Mouse (Mus musculus) liver, postnatal 0 days (tissue): ENCODE data around the gene Pitpnm2. TPM values are rescaled to one million over a fixed set of nuclear protein-coding genes. Genes with fewer than 3 reads are reported as not detected.
A peak's percentile ranks its signal among the peaks of the same experiment; 100 is the strongest.
"Not testable (repeated sequence)": the region's sequence is repeated elsewhere in the genome, so short reads cannot be mapped to it uniquely, and the experiment has no call there.

Source experiments
- ATAC-seq: fragments of 200-750 bp; cut with Nextera tagmentation; 2 replicates; pipeline ENCODE4 v1.8.0; 2017; ENCODE audit warnings: mild to moderate bottlenecking, moderate library complexity
- DNase-seq: peaks from one replicate; pipeline ENCODE4 v3.0.0-alpha.2; 2016
- H3K27ac ChIP-seq: fragments of 300-500 bp; sonication (generic); 2 replicates; pipeline ENCODE4 v1.5.1; 2014; ENCODE audit warnings: antibody characterized with exemption, moderate library complexity, mild to moderate bottlenecking, low read depth
- H3K27me3 ChIP-seq: fragments of 300-500 bp; sonication (generic); 2 replicates; pipeline ENCODE4 v1.6.1; 2014; ENCODE audit warnings: low read length, control low read depth, mixed read lengths; ENCODE audit not compliant: insufficient read depth
- H3K36me3 ChIP-seq: fragments of 300-500 bp; sonication (generic); replicated peaks from 2 replicates; pipeline ENCODE4 v1.6.1; 2014; ENCODE audit warnings: mild to moderate bottlenecking, control low read depth, low read length, moderate library complexity, mixed read lengths; ENCODE audit not compliant: insufficient read depth
- H3K4me1 ChIP-seq: fragments of 300-500 bp; sonication (generic); 2 replicates; pipeline ENCODE4 v1.6.1; 2014; ENCODE audit warnings: antibody characterized with exemption, mild to moderate bottlenecking, control low read depth; ENCODE audit not compliant: insufficient read depth
- H3K4me2 ChIP-seq: fragments of 300-500 bp; sonication (generic); 2 replicates; pipeline ENCODE4 v1.6.1; 2014; ENCODE audit warnings: low read depth, mild to moderate bottlenecking, low read length, moderate library complexity, mixed read lengths
- H3K4me3 ChIP-seq: fragments of 300-500 bp; sonication (generic); 2 replicates; pipeline ENCODE4 v1.5.1; 2014; ENCODE audit warnings: low read depth, low read length
- H3K9ac ChIP-seq: fragments of 300-500 bp; sonication (generic); replicated peaks from 2 replicates; pipeline ENCODE4 v1.6.1; 2014; ENCODE audit warnings: mild to moderate bottlenecking, moderate library complexity
- H3K9me3 ChIP-seq: fragments of 300-500 bp; sonication (generic); 2 replicates; pipeline ENCODE4 v1.6.1; 2016; ENCODE audit warnings: mild to moderate bottlenecking, control low read depth, low read length, mixed read lengths
- CTCF ChIP-seq: sonication (generic); IDR thresholded peaks from 2 replicates; pipeline ENCODE4 v1.5.1; 2016; ENCODE audit warnings: antibody characterized with exemption, low read depth
- EP300 ChIP-seq: IDR thresholded peaks from 2 replicates; pipeline ENCODE4 v1.6.1; 2016; ENCODE audit warnings: antibody characterized with exemption, low read depth, mild to moderate bottlenecking
- WGBS: fragments of 180-500 bp; shearing (Covaris S2); extraction: QIAGEN DNeasy Blood & Tissue Kit; methylation state at CpG from one replicate; pipeline ENCODE4 v1.1.7; 2014; ENCODE audit not compliant: insufficient replicate concordance; 5-methylcytosine and 5-hydroxymethylcytosine counted together
- polyA plus RNA-seq: library from polyadenylated mRNA; unstranded; fragments of >200 nt; fragmentation: Nextera tagmentation; extraction: Ambion mirVana; gene quantifications from 2 replicates; pipeline ENCODE4 v1.2.1, GENCODE M21; 2015

The Pitpnm2 gene
- polyA plus RNA-seq: 2.1 and 2.4 TPM in 2 replicates

- Histone ChIP-seq H3K4me3 (peak within 1 kb of the TSS; percentile 72), H3K9ac (peak within 1 kb of the TSS; percentile 84), H3K27me3 (no peaks in the 10 kb centered on the region), H3K4me2 (peak within 1 kb of the TSS; percentile 88), H3K36me3 (peaks cover 2% of the 10 kb centered on the region; the same call in 1 of the 2 replicates), H3K27ac (peak within 1 kb of the TSS; percentile 92), H3K9me3 (no peaks in the 10 kb centered on the region), H3K4me1 (peaks cover 15% of the 10 kb centered on the region)
- ATAC-seq (peak; percentile 73), DNase-seq (peak; percentile 65)
- TF ChIP-seq CTCF (no peak), EP300 (no peak)
- 1% methylated on average over 60 of the region's 90 CpGs for WGBS
Observed at GRCm38 (mm10) chr5:124249614-124250591, at the start of gene Pitpnm2. Gene Pitpnm2, minus strand, starts transcription at chr5:124249760.

- H3K27ac ChIP-seq, DNase-seq, H3K4me2 ChIP-seq, ATAC-seq, H3K4me3 ChIP-seq, H3K9ac ChIP-seq, H3K4me1 ChIP-seq, H3K9me3 ChIP-seq, H3K27me3 ChIP-seq: not testable (repeated sequence)
- TF ChIP-seq CTCF: peak; percentile 70
- H3K36me3 ChIP-seq: peaks cover 29% of the 10 kb centered on the region
- WGBS: 68% methylated on average over 3 of the region's 4 CpGs
Observed at GRCm38 (mm10) chr5:124299307-124299706, 49.7 kb upstream of the Pitpnm2 start.

GRCm38 (mm10) chr5:124296475-124296874, 46.9 kb upstream of the Pitpnm2 start:
- no peak overlapping the region for H3K4me2 ChIP-seq
- H3K4me3 ChIP-seq: no peak overlapping the region
- no peak overlapping the region for H3K27ac ChIP-seq
- H3K4me1 ChIP-seq: no peaks in the 10 kb centered on the region; the same call in 1 of the 2 replicates
- DNase-seq: no peak
- ATAC-seq: no peak
- no peaks in the 10 kb centered on the region for H3K27me3 ChIP-seq
- TF ChIP-seq CTCF: no peak
- TF ChIP-seq EP300: no peak
- no peaks in the 10 kb centered on the region for H3K9me3 ChIP-seq
- peaks cover 18% of the 10 kb centered on the region for H3K36me3 ChIP-seq
- 77% methylated on average over 4 of the region's 4 CpGs for WGBS
- no peak overlapping the region for H3K9ac ChIP-seq

- H3K4me2 ChIP-seq: no peak overlapping the region
- no peak for TF ChIP-seq CTCF
- no peak for TF ChIP-seq EP300
- no peak for DNase-seq
- ATAC-seq: no peak
- no peaks in the 10 kb centered on the region for H3K4me1 ChIP-seq
- H3K36me3 ChIP-seq: peaks cover 29% of the 10 kb centered on the region
- H3K27me3 ChIP-seq: no peaks in the 10 kb centered on the region
- 90% methylated on average over 5 of the region's 5 CpGs for WGBS
- H3K9me3 ChIP-seq: no peaks in the 10 kb centered on the region
- no peak overlapping the region for H3K9ac ChIP-seq
- no peak overlapping the region for H3K27ac ChIP-seq
- H3K4me3 ChIP-seq: no peak overlapping the region
Observed at GRCm38 (mm10) chr5:124293967-124294366, 44.4 kb upstream of the Pitpnm2 start.

- Histone ChIP-seq H3K27me3 (no peaks in the 10 kb centered on the region), H3K9me3 (no peaks in the 10 kb centered on the region), H3K9ac (no peak overlapping the region), H3K4me2 (no peak overlapping the region), H3K27ac (no peak overlapping the region), H3K4me1 (no peaks in the 10 kb centered on the region), H3K4me3 (no peak overlapping the region), H3K36me3 (peaks cover 26% of the 10 kb centered on the region)
- ATAC-seq (no peak), DNase-seq (no peak)
- 80% methylated on average over 4 of the region's 4 CpGs for WGBS
- TF ChIP-seq EP300: no peak
- TF ChIP-seq CTCF: no peak
Observed at GRCm38 (mm10) chr5:124290216-124290615, 40.7 kb upstream of the Pitpnm2 start.

- Histone ChIP-seq H3K4me3 (no peak overlapping the region), H3K9me3 (no peaks in the 10 kb centered on the region), H3K9ac (no peak overlapping the region), H3K36me3 (peaks cover 24% of the 10 kb centered on the region), H3K4me1 (peaks cover 3% of the 10 kb centered on the region; the same call in 1 of the 2 replicates), H3K4me2 (no peak overlapping the region), H3K27me3 (no peaks in the 10 kb centered on the region), H3K27ac (no peak overlapping the region)
- ATAC-seq (no peak), DNase-seq (no peak)
- TF ChIP-seq EP300: no peak
- TF ChIP-seq CTCF: no peak
- WGBS: 91% methylated on average over 6 of the region's 6 CpGs
Observed at GRCm38 (mm10) chr5:124287616-124288247, 38.2 kb upstream of the Pitpnm2 start.
